Mouse (Mus musculus): ENCODE measurements around the gene Ampd1.

The Ampd1 gene

GRCm38 (mm10) chr3:103073771-103074170 is at the start of gene Ampd1:
Ampd1 (plus strand) TSS chr3:103074014.
- DNase-seq (ENCODE audit: low spot score in 2 of 2) = no peak

- no peak for DNase-seq (ENCODE audit: low spot score in 2 of 2)
These were observed 47.6 kb upstream of the Ampd1 start for GRCm38 (mm10) chr3:103026174-103026573.

- DNase-seq (ENCODE audit: low spot score in 2 of 2) = no peak
These were observed 33.5 kb upstream of the Ampd1 start for GRCm38 (mm10) chr3:103040285-103040684.

GRCm38 (mm10) chr3:103040861-103041379 is 32.9 kb upstream of the Ampd1 start:
- DNase-seq (ENCODE audit: low spot score in 2 of 2) = no peak

GRCm38 (mm10) chr3:103056016-103056595 is 17.7 kb upstream of the Ampd1 start:
- DNase-seq (ENCODE audit: low spot score in 2 of 2) = no peak

GRCm38 (mm10) chr3:103057752-103058151 is 16.1 kb upstream of the Ampd1 start:
- peak in 1 of 2 experiments; percentile 4 for DNase-seq (ENCODE audit: low spot score in 2 of 2)

GRCm38 (mm10) chr3:103058207-103059157 is 15.3 kb upstream of the Ampd1 start, which contains the start of gene Nras:
Nras (plus strand) TSS chr3:103058285.
- peak; percentile 94 for DNase-seq (ENCODE audit: low spot score in 2 of 2)

- no peak for DNase-seq (ENCODE audit: low spot score in 2 of 2)
These were observed 6.9 kb upstream of the Ampd1 start for GRCm38 (mm10) chr3:103066927-103067326.

GRCm38 (mm10) chr3:103068971-103069370 is 4.8 kb upstream of the Ampd1 start:
- no peak for DNase-seq (ENCODE audit: low spot score in 2 of 2)

- DNase-seq (ENCODE audit: low spot score in 2 of 2) = no peak
These were observed 2.1 kb downstream of the Ampd1 start for GRCm38 (mm10) chr3:103075871-103076270.

GRCm38 (mm10) chr3:103076476-103076875 is 2.7 kb downstream of the Ampd1 start:
- no peak for DNase-seq (ENCODE audit: low spot score in 2 of 2)

GRCm38 (mm10) chr3:103079301-103079700 is 5.5 kb downstream of the Ampd1 start:
- no peak for DNase-seq (ENCODE audit: low spot score in 2 of 2)

GRCm38 (mm10) chr3:103081051-103081450 is 7.2 kb downstream of the Ampd1 start:
- no peak for DNase-seq (ENCODE audit: low spot score in 2 of 2)

GRCm38 (mm10) chr3:103081861-103082453 is 8.1 kb downstream of the Ampd1 start:
- DNase-seq (ENCODE audit: low spot score in 2 of 2) = no peak

- no peak for DNase-seq (ENCODE audit: low spot score in 2 of 2)
These were observed 8.9 kb downstream of the Ampd1 start for GRCm38 (mm10) chr3:103082761-103083160.

- DNase-seq (ENCODE audit: low spot score in 2 of 2) = no peak
These were observed 12.2 kb downstream of the Ampd1 start for GRCm38 (mm10) chr3:103085986-103086385.

GRCm38 (mm10) chr3:103091753-103092152 is 17.9 kb downstream of the Ampd1 start:
- no peak for DNase-seq (ENCODE audit: low spot score in 2 of 2)

- DNase-seq (ENCODE audit: low spot score in 2 of 2) = no peak
These were observed 24.8 kb downstream of the Ampd1 start for GRCm38 (mm10) chr3:103098662-103099061.

GRCm38 (mm10) chr3:103099667-103100066 is 25.9 kb downstream of the Ampd1 start:
- DNase-seq (ENCODE audit: low spot score in 2 of 2) = no peak

- DNase-seq (ENCODE audit: low spot score in 2 of 2) = no peak
These were observed 26.9 kb downstream of the Ampd1 start for GRCm38 (mm10) chr3:103100735-103101134.

- DNase-seq (ENCODE audit: low spot score in 2 of 2) = no peak
These were observed 27.4 kb downstream of the Ampd1 start for GRCm38 (mm10) chr3:103101194-103101593.

GRCm38 (mm10) chr3:103101909-103102308 is 28.1 kb downstream of the Ampd1 start:
- peak in 1 of 2 experiments; percentile 14 for DNase-seq (ENCODE audit: low spot score in 2 of 2)
